Mouse (Mus musculus): ENCODE results near the gene 4921524J17Rik. TPM values are rescaled to one million over a fixed set of nuclear protein-coding genes. Genes with fewer than 3 reads are reported as not detected.
A peak's percentile ranks its signal among the peaks of the same experiment; 100 is the strongest.

Gene 4921524J17Rik
- polyA plus RNA-seq, 1 experiment from 2014 or later, result 51.3 TPM

GRCm38 (mm10) chr8:85398548-85398947 is 34.1 kb downstream of the 4921524J17Rik start:
- Histone ChIP-seq H3K27ac (no peak overlapping the region), H3K9me3 (no peaks in the 10 kb centered on the region), H3K27me3 (no peaks in the 10 kb centered on the region), H3K9ac (no peak overlapping the region), H3K36me3 (no peaks in the 10 kb centered on the region), H3K4me1 (no peaks in the 10 kb centered on the region), H3K4me2 (no peak overlapping the region), H3K4me3 (no peak overlapping the region)
- no peak for ATAC-seq (ENCODE audit: insufficient number of reproducible peaks, low FRiP score, low TSS enrichment, low read depth)
- 89% methylated on average over 4 of the region's 4 CpGs for WGBS

- no peak overlapping the region for H3K27ac ChIP-seq
- no peak overlapping the region for H3K4me3 ChIP-seq
- 44% methylated on average over 5 of the region's 5 CpGs for WGBS
- no peaks in the 10 kb centered on the region for H3K9me3 ChIP-seq
- ATAC-seq (ENCODE audit: insufficient number of reproducible peaks, low FRiP score, low TSS enrichment, low read depth), result no peak
- H3K4me2 ChIP-seq, result no peak overlapping the region
- no peaks in the 10 kb centered on the region for H3K36me3 ChIP-seq
- no peaks in the 10 kb centered on the region for H3K27me3 ChIP-seq
- no peaks in the 10 kb centered on the region for H3K4me1 ChIP-seq
- H3K9ac ChIP-seq, result no peak overlapping the region
These were observed 35.1 kb downstream of the 4921524J17Rik start for GRCm38 (mm10) chr8:85397508-85397907.

GRCm38 (mm10) chr8:85396432-85397079 is 36.1 kb downstream of the 4921524J17Rik start:
- no peaks in the 10 kb centered on the region for H3K36me3 ChIP-seq
- no peaks in the 10 kb centered on the region for H3K9me3 ChIP-seq
- no peak overlapping the region for H3K27ac ChIP-seq
- WGBS, result 77% methylated on average over 5 of the region's 5 CpGs
- H3K4me3 ChIP-seq, result no peak overlapping the region
- no peak overlapping the region for H3K4me2 ChIP-seq
- ATAC-seq (ENCODE audit: insufficient number of reproducible peaks, low FRiP score, low TSS enrichment, low read depth), result no peak
- no peaks in the 10 kb centered on the region for H3K27me3 ChIP-seq
- H3K4me1 ChIP-seq, result no peaks in the 10 kb centered on the region
- no peak overlapping the region for H3K9ac ChIP-seq

GRCm38 (mm10) chr8:85395681-85396431 is 36.8 kb downstream of the 4921524J17Rik start:
- Histone ChIP-seq H3K27ac (no peak overlapping the region), H3K4me1 (no peaks in the 10 kb centered on the region), H3K4me2 (no peak overlapping the region), H3K4me3 (no peak overlapping the region), H3K9ac (no peak overlapping the region), H3K9me3 (no peaks in the 10 kb centered on the region), H3K36me3 (no peaks in the 10 kb centered on the region), H3K27me3 (no peaks in the 10 kb centered on the region)
- ATAC-seq (ENCODE audit: insufficient number of reproducible peaks, low FRiP score, low TSS enrichment, low read depth), result no peak
- WGBS, result 82% methylated on average over 8 of the region's 8 CpGs

GRCm38 (mm10) chr8:85395017-85395416 is 37.6 kb downstream of the 4921524J17Rik start:
- Histone ChIP-seq H3K4me1 (no peaks in the 10 kb centered on the region), H3K4me2 (no peak overlapping the region), H3K9ac (no peak overlapping the region), H3K36me3 (no peaks in the 10 kb centered on the region), H3K9me3 (no peaks in the 10 kb centered on the region), H3K4me3 (no peak overlapping the region), H3K27ac (no peak overlapping the region), H3K27me3 (no peaks in the 10 kb centered on the region)
- WGBS, result 77% methylated on average over 3 of the region's 3 CpGs
- ATAC-seq (ENCODE audit: insufficient number of reproducible peaks, low FRiP score, low TSS enrichment, low read depth), result no peak

- no peak overlapping the region for H3K4me3 ChIP-seq
- no peak overlapping the region for H3K9ac ChIP-seq
- no peak overlapping the region for H3K4me2 ChIP-seq
- ATAC-seq (ENCODE audit: insufficient number of reproducible peaks, low FRiP score, low TSS enrichment, low read depth), result no peak
- H3K36me3 ChIP-seq, result no peaks in the 10 kb centered on the region
- no peaks in the 10 kb centered on the region for H3K4me1 ChIP-seq
- H3K27me3 ChIP-seq, result no peaks in the 10 kb centered on the region
- WGBS, result 91% methylated on average over 6 of the region's 6 CpGs
- no peaks in the 10 kb centered on the region for H3K9me3 ChIP-seq
- H3K27ac ChIP-seq, result no peak overlapping the region
These were observed 39.4 kb downstream of the 4921524J17Rik start for GRCm38 (mm10) chr8:85393199-85393598.

- ATAC-seq (ENCODE audit: insufficient number of reproducible peaks, low FRiP score, low TSS enrichment, low read depth), result no peak
- 63% methylated on average over 1 of the region's 1 CpGs for WGBS
These were observed 41.2 kb downstream of the 4921524J17Rik start for GRCm38 (mm10) chr8:85391438-85391837.

GRCm38 (mm10) chr8:85386205-85386604 is 46.4 kb downstream of the 4921524J17Rik start, which contains the start of gene Mylk3:
TSS of gene Mylk3 (minus strand) at chr8:85386345.
- H3K9me3 ChIP-seq, result no peaks in the 10 kb centered on the region
- no peak within 1 kb of the TSS for H3K27ac ChIP-seq
- ATAC-seq (ENCODE audit: insufficient number of reproducible peaks, low FRiP score, low TSS enrichment, low read depth), result no peak
- H3K4me2 ChIP-seq, result no peak within 1 kb of the TSS
- H3K4me1 ChIP-seq, result no peaks in the 10 kb centered on the region
- H3K9ac ChIP-seq, result no peak within 1 kb of the TSS
- WGBS, result 81% methylated on average over 6 of the region's 6 CpGs
- H3K4me3 ChIP-seq, result no peak within 1 kb of the TSS
- no peaks in the 10 kb centered on the region for H3K36me3 ChIP-seq
- H3K27me3 ChIP-seq, result no peaks in the 10 kb centered on the region

More at GRCm38 (mm10) chr8:85391438-85391837, 41.2 kb downstream of the 4921524J17Rik start:
- H3K27ac ChIP-seq, result no peak overlapping the region
- no peaks in the 10 kb centered on the region for H3K36me3 ChIP-seq
- H3K4me2 ChIP-seq, result no peak overlapping the region
- no peak overlapping the region for H3K4me3 ChIP-seq
- H3K4me1 ChIP-seq, result no peaks in the 10 kb centered on the region
- no peaks in the 10 kb centered on the region for H3K27me3 ChIP-seq
- H3K9ac ChIP-seq, result no peak overlapping the region
- H3K9me3 ChIP-seq, result no peaks in the 10 kb centered on the region

- no peak for ATAC-seq (ENCODE audit: insufficient number of reproducible peaks, low FRiP score, low TSS enrichment, low read depth)
- peaks cover 19% of the 10 kb centered on the region for H3K4me1 ChIP-seq
- no peak overlapping the region for H3K9ac ChIP-seq
- no peaks in the 10 kb centered on the region for H3K36me3 ChIP-seq
- H3K27ac ChIP-seq, result no peak overlapping the region
- no peak overlapping the region for H3K4me3 ChIP-seq
- no peaks in the 10 kb centered on the region for H3K27me3 ChIP-seq
- 71% methylated on average over 4 of the region's 4 CpGs for WGBS
- no peaks in the 10 kb centered on the region for H3K9me3 ChIP-seq
- no peak overlapping the region for H3K4me2 ChIP-seq
These were observed 50.7 kb downstream of the 4921524J17Rik start for GRCm38 (mm10) chr8:85381926-85382325.

- WGBS, result 71% methylated on average over 8 of the region's 8 CpGs
- no peak overlapping the region for H3K4me2 ChIP-seq
- ATAC-seq (ENCODE audit: insufficient number of reproducible peaks, low FRiP score, low TSS enrichment, low read depth), result 0 out of 2 replicates have a peak, but pooled peaks have one; percentile 30
These were observed 51.8 kb downstream of the 4921524J17Rik start for GRCm38 (mm10) chr8:85380824-85381209.

GRCm38 (mm10) chr8:85380123-85380823 is 52.4 kb downstream of the 4921524J17Rik start:
- H3K27ac ChIP-seq, result no peak overlapping the region
- no peak for ATAC-seq (ENCODE audit: insufficient number of reproducible peaks, low FRiP score, low TSS enrichment, low read depth)

More at GRCm38 (mm10) chr8:85380824-85381209, 51.8 kb downstream of the 4921524J17Rik start:
- H3K9ac ChIP-seq, result no peak overlapping the region
- H3K27me3 ChIP-seq, result no peaks in the 10 kb centered on the region
- H3K36me3 ChIP-seq, result no peaks in the 10 kb centered on the region
- H3K9me3 ChIP-seq, result no peaks in the 10 kb centered on the region
- H3K27ac ChIP-seq, result no peak overlapping the region
- H3K4me3 ChIP-seq, result no peak overlapping the region
- peaks cover 19% of the 10 kb centered on the region for H3K4me1 ChIP-seq

More at GRCm38 (mm10) chr8:85380123-85380823, 52.4 kb downstream of the 4921524J17Rik start:
- no peaks in the 10 kb centered on the region for H3K36me3 ChIP-seq
- H3K4me3 ChIP-seq, result no peak overlapping the region
- H3K9ac ChIP-seq, result no peak overlapping the region
- 77% methylated on average over 10 of the region's 10 CpGs for WGBS
- H3K4me1 ChIP-seq, result peaks cover 19% of the 10 kb centered on the region
- H3K27me3 ChIP-seq, result no peaks in the 10 kb centered on the region
- H3K9me3 ChIP-seq, result no peaks in the 10 kb centered on the region
- no peak overlapping the region for H3K4me2 ChIP-seq
